Mouse (Mus musculus): ENCODE results near the gene Wnt9a.
A peak's percentile ranks its signal among the peaks of the same experiment; 100 is the strongest.

Wnt9a gene

GRCm38 (mm10) chr11:59307422-59308163, 865 bp downstream of the Wnt9a start:
- no peak for TF ChIP-seq NANOG (IDR thresholded peaks at IDR 0.05; ENCODE audit: borderline replicate concordance, low read length)
- no peak for TF ChIP-seq POU5F1 (IDR thresholded peaks at IDR 0.05; ENCODE audit: borderline replicate concordance, low read length)
- no peak for TF ChIP-seq CTCF (conservative IDR thresholded peaks at IDR 0.05; ENCODE audit: low read length)
- H3K27me3 ChIP-seq (ENCODE audit: insufficient read depth, low read length): peaks cover 84% of the 10 kb centered on the region
- H3K4me1 ChIP-seq (replicated peaks; ENCODE audit: low read depth, low read length): peaks cover 54% of the 10 kb centered on the region
- no peaks in the 10 kb centered on the region for H3K9me3 ChIP-seq (ENCODE audit: low read length)
- no peaks in the 10 kb centered on the region for H3K36me3 ChIP-seq (ENCODE audit: insufficient read depth, low read length)
- peak overlapping the region; percentile 82 for H3K4me3 ChIP-seq (replicated peaks; ENCODE audit: low read length)

- Histone ChIP-seq H3K4me1 (replicated peaks; ENCODE audit: low read depth, low read length) (peaks cover 59% of the 10 kb centered on the region), H3K36me3 (ENCODE audit: insufficient read depth, low read length) (no peaks in the 10 kb centered on the region), H3K27me3 (ENCODE audit: insufficient read depth, low read length) (peaks cover 82% of the 10 kb centered on the region), H3K9me3 (ENCODE audit: low read length) (no peaks in the 10 kb centered on the region), H3K4me3 (replicated peaks; ENCODE audit: low read length) (peak overlapping the region; percentile 82)
- TF ChIP-seq CTCF (conservative IDR thresholded peaks at IDR 0.05; ENCODE audit: low read length) (no peak), NANOG (IDR thresholded peaks at IDR 0.05; ENCODE audit: borderline replicate concordance, low read length) (no peak), POU5F1 (IDR thresholded peaks at IDR 0.05; ENCODE audit: borderline replicate concordance, low read length) (no peak)
These were observed 1.4 kb downstream of the Wnt9a start for GRCm38 (mm10) chr11:59308164-59308542.

- peaks cover 77% of the 10 kb centered on the region for H3K27me3 ChIP-seq (ENCODE audit: insufficient read depth, low read length)
- H3K4me3 ChIP-seq (replicated peaks; ENCODE audit: low read length): peak overlapping the region; percentile 82
- TF ChIP-seq NANOG (IDR thresholded peaks at IDR 0.05; ENCODE audit: borderline replicate concordance, low read length): no peak
- no peak for TF ChIP-seq POU5F1 (IDR thresholded peaks at IDR 0.05; ENCODE audit: borderline replicate concordance, low read length)
- no peak for TF ChIP-seq CTCF (conservative IDR thresholded peaks at IDR 0.05; ENCODE audit: low read length)
- H3K4me1 ChIP-seq (replicated peaks; ENCODE audit: low read depth, low read length): peaks cover 63% of the 10 kb centered on the region
- no peaks in the 10 kb centered on the region for H3K9me3 ChIP-seq (ENCODE audit: low read length)
- H3K36me3 ChIP-seq (ENCODE audit: insufficient read depth, low read length): no peaks in the 10 kb centered on the region
These were observed 1.9 kb downstream of the Wnt9a start for GRCm38 (mm10) chr11:59308625-59309024.

- TF ChIP-seq POU5F1 (IDR thresholded peaks at IDR 0.05; ENCODE audit: borderline replicate concordance, low read length): no peak
- no peak for TF ChIP-seq CTCF (conservative IDR thresholded peaks at IDR 0.05; ENCODE audit: low read length)
- TF ChIP-seq NANOG (IDR thresholded peaks at IDR 0.05; ENCODE audit: borderline replicate concordance, low read length): no peak
- H3K4me3 ChIP-seq (replicated peaks; ENCODE audit: low read length): peak overlapping the region; percentile 82
- H3K36me3 ChIP-seq (ENCODE audit: insufficient read depth, low read length): no peaks in the 10 kb centered on the region
- peaks cover 63% of the 10 kb centered on the region for H3K4me1 ChIP-seq (replicated peaks; ENCODE audit: low read depth, low read length)
- peaks cover 73% of the 10 kb centered on the region for H3K27me3 ChIP-seq (ENCODE audit: insufficient read depth, low read length)
- no peaks in the 10 kb centered on the region for H3K9me3 ChIP-seq (ENCODE audit: low read length)
These were observed 2.5 kb downstream of the Wnt9a start for GRCm38 (mm10) chr11:59309106-59309805.

- TF ChIP-seq CTCF (conservative IDR thresholded peaks at IDR 0.05; ENCODE audit: low read length): no peak
- no peak for TF ChIP-seq POU5F1 (IDR thresholded peaks at IDR 0.05; ENCODE audit: borderline replicate concordance, low read length)
- TF ChIP-seq NANOG (IDR thresholded peaks at IDR 0.05; ENCODE audit: borderline replicate concordance, low read length): no peak
- H3K4me3 ChIP-seq (replicated peaks; ENCODE audit: low read length): no peak overlapping the region
- peaks cover 70% of the 10 kb centered on the region for H3K27me3 ChIP-seq (ENCODE audit: insufficient read depth, low read length)
- no peaks in the 10 kb centered on the region for H3K36me3 ChIP-seq (ENCODE audit: insufficient read depth, low read length)
- no peaks in the 10 kb centered on the region for H3K9me3 ChIP-seq (ENCODE audit: low read length)
- H3K4me1 ChIP-seq (replicated peaks; ENCODE audit: low read depth, low read length): peaks cover 59% of the 10 kb centered on the region
These were observed 3.2 kb downstream of the Wnt9a start for GRCm38 (mm10) chr11:59309976-59310375.

GRCm38 (mm10) chr11:59312060-59312459, 5.3 kb downstream of the Wnt9a start:
- TF ChIP-seq NANOG (IDR thresholded peaks at IDR 0.05; ENCODE audit: borderline replicate concordance, low read length) (no peak), CTCF (conservative IDR thresholded peaks at IDR 0.05; ENCODE audit: low read length) (no peak), POU5F1 (IDR thresholded peaks at IDR 0.05; ENCODE audit: borderline replicate concordance, low read length) (no peak)
- H3K36me3 ChIP-seq (ENCODE audit: insufficient read depth, low read length): no peaks in the 10 kb centered on the region
- H3K4me1 ChIP-seq (replicated peaks; ENCODE audit: low read depth, low read length): peaks cover 45% of the 10 kb centered on the region
- H3K4me3 ChIP-seq (replicated peaks; ENCODE audit: low read length): 0 out of 2 replicates have a peak overlapping the region, but pooled peaks have one; percentile 10
- peaks cover 56% of the 10 kb centered on the region for H3K27me3 ChIP-seq (ENCODE audit: insufficient read depth, low read length)
- no peaks in the 10 kb centered on the region for H3K9me3 ChIP-seq (ENCODE audit: low read length)

- H3K36me3 ChIP-seq (ENCODE audit: insufficient read depth, low read length): no peaks in the 10 kb centered on the region
- H3K9me3 ChIP-seq (ENCODE audit: low read length): no peaks in the 10 kb centered on the region
- 0 out of 2 replicates have a peak overlapping the region, but pooled peaks have one; percentile 10 for H3K4me3 ChIP-seq (replicated peaks; ENCODE audit: low read length)
- peaks cover 42% of the 10 kb centered on the region for H3K4me1 ChIP-seq (replicated peaks; ENCODE audit: low read depth, low read length)
- no peak for TF ChIP-seq POU5F1 (IDR thresholded peaks at IDR 0.05; ENCODE audit: borderline replicate concordance, low read length)
- no peak for TF ChIP-seq NANOG (IDR thresholded peaks at IDR 0.05; ENCODE audit: borderline replicate concordance, low read length)
- no peak for TF ChIP-seq CTCF (conservative IDR thresholded peaks at IDR 0.05; ENCODE audit: low read length)
- peaks cover 51% of the 10 kb centered on the region for H3K27me3 ChIP-seq (ENCODE audit: insufficient read depth, low read length)
These were observed 5.8 kb downstream of the Wnt9a start for GRCm38 (mm10) chr11:59312501-59312900.

GRCm38 (mm10) chr11:59313029-59313811, 6.5 kb downstream of the Wnt9a start:
- no peak overlapping the region for H3K4me3 ChIP-seq (replicated peaks; ENCODE audit: low read length)
- no peaks in the 10 kb centered on the region for H3K36me3 ChIP-seq (ENCODE audit: insufficient read depth, low read length)
- TF ChIP-seq POU5F1 (IDR thresholded peaks at IDR 0.05; ENCODE audit: borderline replicate concordance, low read length): no peak
- TF ChIP-seq NANOG (IDR thresholded peaks at IDR 0.05; ENCODE audit: borderline replicate concordance, low read length): no peak
- TF ChIP-seq CTCF (conservative IDR thresholded peaks at IDR 0.05; ENCODE audit: low read length): no peak
- no peaks in the 10 kb centered on the region for H3K9me3 ChIP-seq (ENCODE audit: low read length)
- H3K27me3 ChIP-seq (ENCODE audit: insufficient read depth, low read length): peaks cover 44% of the 10 kb centered on the region
- H3K4me1 ChIP-seq (replicated peaks; ENCODE audit: low read depth, low read length): peaks cover 36% of the 10 kb centered on the region
